Mouse (Mus musculus) CH12.LX (cell line): ENCODE results near the gene Cluap1. TPM values are rescaled to one million over a fixed set of nuclear protein-coding genes. Genes with fewer than 3 reads are reported as not detected.

Experiments
- DNase-seq: peaks from one replicate; pipeline ENCODE4 v3.0.0-alpha.2; 2013; ENCODE audit errors: extremely low read depth
- H3K27ac ChIP-seq: 2 replicates; pipeline ENCODE4 v1.5.1; 2012; ENCODE audit warnings: low read depth, mild to moderate bottlenecking, control low read depth, moderate library complexity; ENCODE audit not compliant: insufficient read depth
- H3K27me3 ChIP-seq: replicated peaks from 2 replicates; pipeline ENCODE3; 2012; ENCODE audit warnings: inconsistent platforms
- H3K36me3 ChIP-seq, 2 experiments: replicated peaks in 1 of 2; 2 replicates each; pipeline versions ENCODE3 to v1.6.1; 2012; ENCODE audit warnings: inconsistent platforms in 1 of 2, low read length in 1 of 2, mild to moderate bottlenecking in 1 of 2, mixed read lengths in 1 of 2, moderate library complexity in 1 of 2; ENCODE audit not compliant: control insufficient read depth in 1 of 2, insufficient read depth in 1 of 2
- H3K4me1 ChIP-seq, 2 experiments: 2 replicates each; pipeline ENCODE4 v1.6.1; 2012; ENCODE audit warnings: inconsistent platforms in 1 of 2, moderate library complexity in 1 of 2; ENCODE audit not compliant: insufficient read depth in 2 of 2, control insufficient read depth in 1 of 2
- H3K4me2 ChIP-seq: 2 replicates; pipeline ENCODE4 v1.6.1; 2012; ENCODE audit warnings: low read depth, mild to moderate bottlenecking, control low read depth; ENCODE audit not compliant: poor library complexity, insufficient read depth, severe bottlenecking
- H3K4me3 ChIP-seq, 3 experiments: fragments of 150-350 bp in 1 of 3; sonication (generic) in 1 of 3; replicated peaks in 1 of 3; 2 replicates each; pipeline versions ENCODE3 to v1.5.1; 2011 to 2012; ENCODE audit warnings: low read depth in 2 of 3, low read length in 2 of 3, mild to moderate bottlenecking in 2 of 3, moderate library complexity in 2 of 3, control low read depth in 1 of 3, improper control_type of control experiment in 1 of 3, inconsistent platforms in 1 of 3, mixed read lengths in 1 of 3; ENCODE audit not compliant: poor library complexity in 1 of 3
- H3K79me2 ChIP-seq: replicated peaks from 2 replicates; pipeline ENCODE4 v1.6.1; 2012; ENCODE audit warnings: mild to moderate bottlenecking, moderate library complexity; ENCODE audit not compliant: control insufficient read depth, poor library complexity, insufficient read depth, severe bottlenecking; ENCODE audit errors: extremely low read depth
- H3K9ac ChIP-seq: 2 replicates; pipeline ENCODE4 v1.6.1; 2012; ENCODE audit warnings: low read depth, mild to moderate bottlenecking, control low read depth, moderate library complexity; ENCODE audit not compliant: insufficient read depth
- H3K9me3 ChIP-seq: replicated peaks from 2 replicates; pipeline ENCODE3; 2012; ENCODE audit warnings: low read length, inconsistent platforms, mixed read lengths
- BHLHE40 ChIP-seq: IDR thresholded peaks from 2 replicates; pipeline ENCODE4 v1.6.1; 2011; ENCODE audit warnings: mild to moderate bottlenecking, low read depth, low read length, improper control_type of control experiment
- CHD1 ChIP-seq: IDR thresholded peaks from 2 replicates; pipeline ENCODE4 v1.6.1; 2012; ENCODE audit warnings: low read depth, low read length, improper control_type of control experiment, inconsistent platforms
- CHD2 ChIP-seq: IDR thresholded peaks from 2 replicates; pipeline ENCODE4 v1.6.1; 2011; ENCODE audit warnings: low read length, improper control_type of control experiment
- E2F4 ChIP-seq: IDR thresholded peaks from 2 replicates; pipeline ENCODE4 v1.6.1; 2011; ENCODE audit warnings: low read depth, low read length, improper control_type of control experiment; ENCODE audit not compliant: insufficient replicate concordance
- EP300 ChIP-seq: IDR thresholded peaks from 2 replicates; pipeline ENCODE4 v1.6.1; 2011; ENCODE audit warnings: low read length, improper control_type of control experiment
- MAX ChIP-seq: IDR thresholded peaks from 2 replicates; pipeline ENCODE4 v1.6.1; 2011; ENCODE audit warnings: low read length, improper control_type of control experiment
- MEF2A ChIP-seq: IDR thresholded peaks from 2 replicates; pipeline ENCODE4 v1.6.1; 2014; ENCODE audit warnings: low read depth, mild to moderate bottlenecking, inconsistent platforms, low read length, improper control_type of control experiment, borderline replicate concordance
- MXI1 ChIP-seq: IDR thresholded peaks from 2 replicates; pipeline ENCODE4 v1.6.1; 2011; ENCODE audit warnings: mild to moderate bottlenecking, low read depth, low read length, improper control_type of control experiment
- MYC ChIP-seq: IDR thresholded peaks from 2 replicates; pipeline ENCODE4 v1.6.1; 2011; ENCODE audit warnings: low read depth, mild to moderate bottlenecking, improper control_type of control experiment, low read length
- PAX5 ChIP-seq: IDR thresholded peaks from 2 replicates; pipeline ENCODE4 v1.6.1; 2012; ENCODE audit warnings: low read length, inconsistent platforms, mixed read lengths
- RAD21 ChIP-seq: IDR thresholded peaks from 2 replicates; pipeline ENCODE4 v1.6.1; 2011; ENCODE audit warnings: low read depth, mild to moderate bottlenecking, low read length, improper control_type of control experiment, moderate library complexity
- SIN3A ChIP-seq: IDR thresholded peaks from 2 replicates; pipeline ENCODE4 v1.6.1; 2012; ENCODE audit warnings: low read length, improper control_type of control experiment, inconsistent platforms
- SMC3 ChIP-seq: IDR thresholded peaks from 2 replicates; pipeline ENCODE4 v1.6.1; 2011; ENCODE audit warnings: low read depth, low read length, improper control_type of control experiment
- TBP ChIP-seq: conservative IDR thresholded peaks from 2 replicates; pipeline ENCODE4 v1.6.1; 2011; ENCODE audit warnings: low read depth, low read length, improper control_type of control experiment
- UBTF ChIP-seq: IDR thresholded peaks from 2 replicates; pipeline ENCODE4 v1.6.1; 2012; ENCODE audit warnings: low read depth, mild to moderate bottlenecking, inconsistent platforms, low read length, improper control_type of control experiment, moderate library complexity
- USF2 ChIP-seq: conservative IDR thresholded peaks from 2 replicates; pipeline ENCODE4 v1.6.1; 2011; ENCODE audit warnings: low read depth, low read length, improper control_type of control experiment
- ZC3H11A ChIP-seq: IDR thresholded peaks from 2 replicates; pipeline ENCODE4 v1.6.1; 2012; ENCODE audit warnings: low read depth, mild to moderate bottlenecking, inconsistent platforms, low read length, improper control_type of control experiment
- ZKSCAN1 ChIP-seq: IDR thresholded peaks from 2 replicates; pipeline ENCODE4 v1.6.1; 2012; ENCODE audit warnings: low read depth, inconsistent platforms, low read length, improper control_type of control experiment, borderline replicate concordance
- dilution Hi-C: fragments of 300-500 bp; cut with MboI; formaldehyde crosslinking; loops from 2 replicates; pipeline ENCODE4 v1.14.3; 2020; ENCODE audit warnings: low sequenced_read_pairs; ENCODE audit not compliant: extremely low pct_unique_long_range_greater_than_20kb, extremely low pct_ligation_motif_present
- in situ Hi-C: fragments of 300-500 bp; cut with MboI; formaldehyde crosslinking; loops from 3 replicates; pipeline ENCODE4 v1.14.3; 2019; ENCODE audit warnings: low sequenced_read_pairs, low pct_ligation_motif_present, low pct_unique_long_range_greater_than_20kb, mixed read lengths
- polyA plus RNA-seq: library from polyadenylated mRNA; unstranded; fragments of >175 nt; gene quantifications from 2 replicates; pipeline ENCODE4 v1.2.1, GENCODE M21; 2012; ENCODE audit warnings: low read depth; ENCODE audit not compliant: insufficient read length
- total RNA-seq, 2 experiments: library from RNA; depleted of rRNA; stranded (reverse); fragments of 300-350 nt in 1 of 2; fragments of >200 nt in 1 of 2; gene quantifications; 2 replicates each; pipeline ENCODE4 v1.2.3; 2012 to 2014

Gene Cluap1
- total and polyA plus RNA-seq, 3 experiments = 33.7 to 47.0 (median 46.5) TPM

GRCm38 (mm10) chr16:3982173-3982572 lies 73.6 kb downstream of the Cluap1 start:
- Histone ChIP-seq H3K36me3 (peaks cover 82 to 100% of the 10 kb centered on the region in 2 experiments), H3K27ac (no peak overlapping the region), H3K4me2 (no peak overlapping the region), H3K4me1 (peaks cover 3 to 28% of the 10 kb centered on the region in 2 experiments; a peak in 3 of 4 replicates), H3K4me3 (no peak overlapping the region), H3K79me2 (no peaks in the 10 kb centered on the region), H3K9ac (no peak overlapping the region), H3K27me3 (no peaks in the 10 kb centered on the region), H3K9me3 (no peaks in the 10 kb centered on the region)
- TF ChIP-seq SIN3A = no peak
- TF ChIP-seq BHLHE40 = 0 out of 2 replicates have a peak, but pooled peaks have one; percentile 36
- peak; percentile 46 for DNase-seq
- dilution Hi-C loops (no loop called here), in situ Hi-C loops (no loop called here)

GRCm38 (mm10) chr16:3983146-3983700 lies 74.6 kb downstream of the Cluap1 start:
- peaks cover 89 to 100% of the 10 kb centered on the region in 2 experiments for H3K36me3 ChIP-seq
- in situ Hi-C loops = no loop called here
- H3K27ac ChIP-seq = no peak overlapping the region
- no peaks in the 10 kb centered on the region for H3K27me3 ChIP-seq
- H3K4me1 ChIP-seq = peaks cover 3 to 28% of the 10 kb centered on the region in 2 experiments; a peak in 3 of 4 replicates
- dilution Hi-C loops = no loop called here
- no peaks in the 10 kb centered on the region for H3K79me2 ChIP-seq
- H3K9ac ChIP-seq = no peak overlapping the region
- no peaks in the 10 kb centered on the region for H3K9me3 ChIP-seq
- TF ChIP-seq CHD1 (no peak), MAX (peak; percentile 59; the same call in 1 of the 2 replicates), EP300 (peak; percentile 33; the same call in 1 of the 2 replicates), MYC (peak; percentile 59; the same call in 1 of the 2 replicates), SMC3 (no peak)
- TF ChIP-seq, all 38 proteins: peak for 3
- no peak overlapping the region for H3K4me3 ChIP-seq
- no peak overlapping the region for H3K4me2 ChIP-seq
- DNase-seq = peak; percentile 78

GRCm38 (mm10) chr16:3988410-3988809 lies 79.8 kb downstream of the Cluap1 start:
- Histone ChIP-seq H3K4me2 (no peak overlapping the region), H3K9ac (no peak overlapping the region), H3K27ac (no peak overlapping the region), H3K27me3 (no peaks in the 10 kb centered on the region), H3K4me3 (no peak overlapping the region), H3K36me3 (peaks cover 92 to 95% of the 10 kb centered on the region in 2 experiments), H3K79me2 (no peaks in the 10 kb centered on the region), H3K4me1 (peaks cover 0 to 12% of the 10 kb centered on the region in 2 experiments; a peak in 2 of 4 replicates), H3K9me3 (no peaks in the 10 kb centered on the region)
- dilution Hi-C loops (no loop called here), in situ Hi-C loops (no loop called here)
- no peak for TF ChIP-seq TBP
- TF ChIP-seq UBTF = no peak
- TF ChIP-seq ZC3H11A = no peak
- no peak for TF ChIP-seq E2F4
- TF ChIP-seq MXI1 = no peak
- no peak for TF ChIP-seq PAX5
- no peak for TF ChIP-seq ZKSCAN1
- TF ChIP-seq USF2 = no peak
- no peak for TF ChIP-seq CHD2
- no peak for TF ChIP-seq RAD21
- no peak for TF ChIP-seq CHD1
- no peak for TF ChIP-seq MEF2A
- DNase-seq = no peak
